In genomic region chr19:24735484-24736128, GRCm38 (mm10) we compare ENCODE assay signal across 9 mouse cellular contexts.
A peak's percentile ranks its signal among the peaks of the same experiment; 100 is the strongest.
DNase-seq lines count a peak whose midpoint lies in the region; ATAC-seq and TF ChIP-seq lines count a peak whose summit lies in the region.
"Had no signal": no experiment of that assay in that cellular context is flagged by ENCODE, and none has a peak within 500 bp of the region (broad histone marks: within the 10 kb centered on the region; RNA-seq: fewer than 3 reads in every experiment).

No protein-coding gene starts in this region.

- H3K27ac ChIP-seq in heart, embryonic 10.5 days: no peak overlapping the region
- H3K27ac ChIP-seq in limb, embryonic 14.5 days (replicated peaks; ENCODE audit: low read depth, low read length): no peak overlapping the region
- H3K27ac ChIP-seq: limb, embryonic 12.5 days had no signal

- TF ChIP-seq POLR2A in limb, embryonic 14.5 days (IDR thresholded peaks at IDR 0.05; ENCODE audit: borderline replicate concordance, extremely low read depth, insufficient read depth, insufficient read length): no peak

- ATAC-seq in limb, embryonic 14.5 days (ENCODE audit: low FRiP score, low read depth): no peak

- H3K27me3 ChIP-seq in heart, embryonic 10.5 days (ENCODE audit: insufficient read depth, poor library complexity, severe bottlenecking): no peaks in the 10 kb centered on the region
- no peaks in the 10 kb centered on the region for H3K27me3 ChIP-seq in limb, embryonic 14.5 days (ENCODE audit: control insufficient read depth, insufficient read depth, low read length)

- H3K36me3 ChIP-seq in heart, embryonic 10.5 days: peaks cover 10% of the 10 kb centered on the region; the same call in 1 of the 2 replicates
- H3K36me3 ChIP-seq in limb, embryonic 14.5 days (ENCODE audit: control insufficient read depth, insufficient read depth, low read length): no peaks in the 10 kb centered on the region
- H3K36me3 ChIP-seq: limb, embryonic 12.5 days had no signal

- peaks cover 17% of the 10 kb centered on the region for H3K4me1 ChIP-seq in heart, embryonic 10.5 days
- H3K4me1 ChIP-seq in limb, embryonic 14.5 days (ENCODE audit: control insufficient read depth, insufficient read depth, low read length): peaks cover 8% of the 10 kb centered on the region; the same call in 1 of the 2 replicates

- no peaks in the 10 kb centered on the region for H3K9me3 ChIP-seq in heart, embryonic 10.5 days
- H3K9me3 ChIP-seq in limb, embryonic 14.5 days (ENCODE audit: control insufficient read depth, low read length): no peaks in the 10 kb centered on the region
- H3K9me3 ChIP-seq: limb, embryonic 12.5 days had no signal

- 67% methylated on average over 6 of the region's 6 CpGs for WGBS in heart, embryonic 10.5 days
- WGBS in limb, embryonic 14.5 days: 48% methylated on average over 6 of the region's 6 CpGs

- no peak overlapping the region for H3K4me3 ChIP-seq in heart, embryonic 10.5 days
- no peak overlapping the region for H3K4me3 ChIP-seq in limb, embryonic 14.5 days (replicated peaks; ENCODE audit: low read length)
- H3K4me3 ChIP-seq: limb, embryonic 12.5 days had no signal

- no peak overlapping the region for H3K4me2 ChIP-seq in limb, embryonic 14.5 days (replicated peaks; ENCODE audit: low read depth, low read length, severe bottlenecking)
- H3K4me2 ChIP-seq: limb, embryonic 12.5 days had no signal

- H3K9ac ChIP-seq in limb, embryonic 14.5 days (ENCODE audit: low read depth, low read length, severe bottlenecking): no peak overlapping the region
- H3K9ac ChIP-seq: limb, embryonic 12.5 days had no signal

- DNase-seq in heart, adult 11 months: peak; percentile 91
- no peak for DNase-seq in heart, embryonic 10.5 days (ENCODE audit: low spot score)
- DNase-seq in A20 (ENCODE audit: low read depth, low spot score) (peak; percentile 17), MN1 (ENCODE audit: low spot score) (no peak)
- peak; percentile 32 for DNase-seq in gastrocnemius, postnatal 25 days
- DNase-seq in limb, embryonic 14.5 days (ENCODE audit: low spot score): peak; percentile 69
- DNase-seq in layer of hippocampus, adult 18-20 months (ENCODE audit: low spot score in 2 of 2): no peak
- DNase-seq in spleen, postnatal 10 days (ENCODE audit: low spot score in 2 of 2): no peak

Comparison
In these comparisons a context has a peak if more than half of its experiments do, and no peak if none do; other contexts are left out.
1. DNase-seq: peak in heart, adult 11 months (single experiment), A20 (single experiment), gastrocnemius, postnatal 25 days (single experiment) and limb, embryonic 14.5 days (single experiment); none in heart, embryonic 10.5 days (single experiment), layer of hippocampus, adult 18-20 months (0 of 2), MN1 (single experiment) and spleen, postnatal 10 days (0 of 2).